Mouse (Mus musculus): Measurements from ENCODE around the gene Ppm1h. TPM values are rescaled to one million over a fixed set of nuclear protein-coding genes. Genes with fewer than 3 reads are reported as not detected.

The Ppm1h gene
- polyA plus RNA-seq, 1 experiment = 0.13 TPM

- no peak overlapping the region for H3K4me2 ChIP-seq (ENCODE audit: low read depth)
- H3K4me3 ChIP-seq = no peak overlapping the region
- TF ChIP-seq TCF3 (IDR thresholded peaks at IDR 0.05; ENCODE audit: insufficient read length, low read depth) (no peak), TCF12 (IDR thresholded peaks at IDR 0.05; ENCODE audit: insufficient read depth, poor library complexity, severe bottlenecking) (no peak), SRF (IDR thresholded peaks at IDR 0.05; ENCODE audit: control insufficient read depth, insufficient read length, low read depth) (no peak), REST (IDR thresholded peaks at IDR 0.05; ENCODE audit: insufficient read depth, insufficient read length) (no peak), MAX (IDR thresholded peaks at IDR 0.05; ENCODE audit: low read depth) (no peak), MYOD1 (IDR thresholded peaks at IDR 0.05; ENCODE audit: control insufficient read depth in 1 of 3, insufficient read length in 2 of 3, low read depth in 2 of 3) (no peak), USF1 (IDR thresholded peaks at IDR 0.05; ENCODE audit: low read depth) (no peak), POLR2A (IDR thresholded peaks at IDR 0.05; ENCODE audit: insufficient read length, low read depth) (no peak), MYOG (IDR thresholded peaks at IDR 0.05; ENCODE audit: control insufficient read depth in 1 of 3, insufficient read depth in 1 of 3, insufficient read length in 2 of 3, low read depth in 2 of 3) (no peak), POLR2AphosphoS2 (IDR thresholded peaks at IDR 0.05; ENCODE audit: insufficient read length, low read depth) (no peak), CEBPB (IDR thresholded peaks at IDR 0.05; ENCODE audit: insufficient read depth, poor library complexity, severe bottlenecking) (no peak), E2F4 (IDR thresholded peaks at IDR 0.05; ENCODE audit: insufficient read depth) (no peak)
- H3K79me2 ChIP-seq (ENCODE audit: control insufficient read depth, insufficient read depth) = no peaks in the 10 kb centered on the region
- no peak overlapping the region for H3ac ChIP-seq (ENCODE audit: control insufficient read depth, insufficient read length)
- no peaks in the 10 kb centered on the region for H3K36me3 ChIP-seq (ENCODE audit: control insufficient read depth, insufficient read depth)
- no peaks in the 10 kb centered on the region for H3K27me3 ChIP-seq (ENCODE audit: control insufficient read depth, insufficient read depth, insufficient read length)
These were observed 26.6 kb upstream of the Ppm1h start for GRCm38 (mm10) chr10:122651932-122652331.

GRCm38 (mm10) chr10:122652578-122652977 lies 26.0 kb upstream of the Ppm1h start:
- Histone ChIP-seq H3K27me3 (ENCODE audit: control insufficient read depth, insufficient read depth, insufficient read length) (no peaks in the 10 kb centered on the region), H3K4me3 (no peak overlapping the region), H3K4me2 (ENCODE audit: low read depth) (no peak overlapping the region), H3K36me3 (ENCODE audit: control insufficient read depth, insufficient read depth) (no peaks in the 10 kb centered on the region), H3K79me2 (ENCODE audit: control insufficient read depth, insufficient read depth) (no peaks in the 10 kb centered on the region), H3ac (ENCODE audit: control insufficient read depth, insufficient read length) (no peak overlapping the region)
- TF ChIP-seq USF1 (IDR thresholded peaks at IDR 0.05; ENCODE audit: low read depth) (no peak), SRF (IDR thresholded peaks at IDR 0.05; ENCODE audit: control insufficient read depth, insufficient read length, low read depth) (no peak), MYOG (IDR thresholded peaks at IDR 0.05; ENCODE audit: control insufficient read depth in 1 of 3, insufficient read depth in 1 of 3, insufficient read length in 2 of 3, low read depth in 2 of 3) (no peak), REST (IDR thresholded peaks at IDR 0.05; ENCODE audit: insufficient read depth, insufficient read length) (no peak)

GRCm38 (mm10) chr10:122665652-122666051 lies 12.9 kb upstream of the Ppm1h start:
- no peak for TF ChIP-seq MYOD1 (IDR thresholded peaks at IDR 0.05; ENCODE audit: control insufficient read depth in 1 of 3, insufficient read length in 2 of 3, low read depth in 2 of 3)
- TF ChIP-seq USF1 (IDR thresholded peaks at IDR 0.05; ENCODE audit: low read depth) = no peak
- TF ChIP-seq POLR2A (IDR thresholded peaks at IDR 0.05; ENCODE audit: insufficient read length, low read depth) = no peak
- no peak for TF ChIP-seq TCF12 (IDR thresholded peaks at IDR 0.05; ENCODE audit: insufficient read depth, poor library complexity, severe bottlenecking)
- no peak for TF ChIP-seq E2F4 (IDR thresholded peaks at IDR 0.05; ENCODE audit: insufficient read depth)
- TF ChIP-seq MYOG (IDR thresholded peaks at IDR 0.05; ENCODE audit: control insufficient read depth in 1 of 3, insufficient read depth in 1 of 3, insufficient read length in 2 of 3, low read depth in 2 of 3) = no peak
- TF ChIP-seq REST (IDR thresholded peaks at IDR 0.05; ENCODE audit: insufficient read depth, insufficient read length) = no peak
- no peak for TF ChIP-seq CEBPB (IDR thresholded peaks at IDR 0.05; ENCODE audit: insufficient read depth, poor library complexity, severe bottlenecking)
- TF ChIP-seq TCF3 (IDR thresholded peaks at IDR 0.05; ENCODE audit: insufficient read length, low read depth) = no peak
- no peak for TF ChIP-seq MAX (IDR thresholded peaks at IDR 0.05; ENCODE audit: low read depth)
- no peak for TF ChIP-seq SRF (IDR thresholded peaks at IDR 0.05; ENCODE audit: control insufficient read depth, insufficient read length, low read depth)
- TF ChIP-seq POLR2AphosphoS2 (IDR thresholded peaks at IDR 0.05; ENCODE audit: insufficient read length, low read depth) = no peak
- H3ac ChIP-seq (ENCODE audit: control insufficient read depth, insufficient read length) = no peak overlapping the region
- H3K79me2 ChIP-seq (ENCODE audit: control insufficient read depth, insufficient read depth) = no peaks in the 10 kb centered on the region
- no peak overlapping the region for H3K4me3 ChIP-seq
- H3K27me3 ChIP-seq (ENCODE audit: control insufficient read depth, insufficient read depth, insufficient read length) = no peaks in the 10 kb centered on the region
- H3K4me2 ChIP-seq (ENCODE audit: low read depth) = no peak overlapping the region
- no peaks in the 10 kb centered on the region for H3K36me3 ChIP-seq (ENCODE audit: control insufficient read depth, insufficient read depth)

GRCm38 (mm10) chr10:122671253-122671652 lies 7.3 kb upstream of the Ppm1h start:
- Histone ChIP-seq H3K79me2 (ENCODE audit: control insufficient read depth, insufficient read depth) (no peaks in the 10 kb centered on the region), H3K36me3 (ENCODE audit: control insufficient read depth, insufficient read depth) (no peaks in the 10 kb centered on the region), H3K4me3 (no peak overlapping the region), H3ac (ENCODE audit: control insufficient read depth, insufficient read length) (no peak overlapping the region), H3K4me2 (ENCODE audit: low read depth) (no peak overlapping the region), H3K27me3 (ENCODE audit: control insufficient read depth, insufficient read depth, insufficient read length) (no peaks in the 10 kb centered on the region)
- TF ChIP-seq TCF3 (IDR thresholded peaks at IDR 0.05; ENCODE audit: insufficient read length, low read depth) = no peak
- no peak for TF ChIP-seq MYOG (IDR thresholded peaks at IDR 0.05; ENCODE audit: control insufficient read depth in 1 of 3, insufficient read depth in 1 of 3, insufficient read length in 2 of 3, low read depth in 2 of 3)
- TF ChIP-seq MYOD1 (IDR thresholded peaks at IDR 0.05; ENCODE audit: control insufficient read depth in 1 of 3, insufficient read length in 2 of 3, low read depth in 2 of 3) = no peak
- no peak for TF ChIP-seq E2F4 (IDR thresholded peaks at IDR 0.05; ENCODE audit: insufficient read depth)
- TF ChIP-seq CEBPB (IDR thresholded peaks at IDR 0.05; ENCODE audit: insufficient read depth, poor library complexity, severe bottlenecking) = no peak
- no peak for TF ChIP-seq POLR2A (IDR thresholded peaks at IDR 0.05; ENCODE audit: insufficient read length, low read depth)
- no peak for TF ChIP-seq REST (IDR thresholded peaks at IDR 0.05; ENCODE audit: insufficient read depth, insufficient read length)
- no peak for TF ChIP-seq POLR2AphosphoS2 (IDR thresholded peaks at IDR 0.05; ENCODE audit: insufficient read length, low read depth)
- no peak for TF ChIP-seq MAX (IDR thresholded peaks at IDR 0.05; ENCODE audit: low read depth)
- TF ChIP-seq TCF12 (IDR thresholded peaks at IDR 0.05; ENCODE audit: insufficient read depth, poor library complexity, severe bottlenecking) = no peak
- no peak for TF ChIP-seq SRF (IDR thresholded peaks at IDR 0.05; ENCODE audit: control insufficient read depth, insufficient read length, low read depth)
- TF ChIP-seq USF1 (IDR thresholded peaks at IDR 0.05; ENCODE audit: low read depth) = no peak

DNA sequence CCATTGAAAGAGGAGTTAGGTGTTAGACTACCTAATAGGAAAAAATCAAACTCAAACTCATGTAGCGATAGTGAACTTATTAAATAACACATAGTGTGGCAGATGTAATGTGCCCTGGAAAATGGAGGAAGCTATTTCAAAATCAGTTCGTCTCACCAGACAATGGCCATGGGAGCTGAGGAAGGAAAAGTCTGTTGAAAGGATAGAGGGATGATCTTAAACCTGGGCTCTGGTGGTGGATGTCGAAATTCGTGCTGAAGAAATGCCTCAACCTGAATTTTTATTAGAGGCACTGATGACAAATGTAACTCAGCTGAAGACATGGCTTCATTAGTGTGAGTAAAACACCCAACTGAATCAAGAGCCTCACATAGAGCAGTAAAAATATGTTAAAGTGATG lies 6.5 kb upstream of the Ppm1h start:
- no peak overlapping the region for H3ac ChIP-seq (ENCODE audit: control insufficient read depth, insufficient read length)
- H3K27me3 ChIP-seq (ENCODE audit: control insufficient read depth, insufficient read depth, insufficient read length) = no peaks in the 10 kb centered on the region
- no peak overlapping the region for H3K4me2 ChIP-seq (ENCODE audit: low read depth)
- no peak for TF ChIP-seq TCF3 (IDR thresholded peaks at IDR 0.05; ENCODE audit: insufficient read length, low read depth)
- no peak for TF ChIP-seq SRF (IDR thresholded peaks at IDR 0.05; ENCODE audit: control insufficient read depth, insufficient read length, low read depth)
- no peak for TF ChIP-seq MYOG (IDR thresholded peaks at IDR 0.05; ENCODE audit: control insufficient read depth in 1 of 3, insufficient read depth in 1 of 3, insufficient read length in 2 of 3, low read depth in 2 of 3)
- no peak for TF ChIP-seq USF1 (IDR thresholded peaks at IDR 0.05; ENCODE audit: low read depth)
- TF ChIP-seq REST (IDR thresholded peaks at IDR 0.05; ENCODE audit: insufficient read depth, insufficient read length) = no peak
- no peak for TF ChIP-seq TCF12 (IDR thresholded peaks at IDR 0.05; ENCODE audit: insufficient read depth, poor library complexity, severe bottlenecking)
- TF ChIP-seq POLR2AphosphoS2 (IDR thresholded peaks at IDR 0.05; ENCODE audit: insufficient read length, low read depth) = no peak
- no peak for TF ChIP-seq CEBPB (IDR thresholded peaks at IDR 0.05; ENCODE audit: insufficient read depth, poor library complexity, severe bottlenecking)
- no peak for TF ChIP-seq MAX (IDR thresholded peaks at IDR 0.05; ENCODE audit: low read depth)
- no peak for TF ChIP-seq MYOD1 (IDR thresholded peaks at IDR 0.05; ENCODE audit: control insufficient read depth in 1 of 3, insufficient read length in 2 of 3, low read depth in 2 of 3)
- TF ChIP-seq E2F4 (IDR thresholded peaks at IDR 0.05; ENCODE audit: insufficient read depth) = no peak
- TF ChIP-seq POLR2A (IDR thresholded peaks at IDR 0.05; ENCODE audit: insufficient read length, low read depth) = no peak
- no peak overlapping the region for H3K4me3 ChIP-seq
- no peaks in the 10 kb centered on the region for H3K79me2 ChIP-seq (ENCODE audit: control insufficient read depth, insufficient read depth)
- no peaks in the 10 kb centered on the region for H3K36me3 ChIP-seq (ENCODE audit: control insufficient read depth, insufficient read depth)

Data from myocyte (in vitro differentiated cells).